Mouse (Mus musculus): ENCODE measurements at regions not wholly inside any gene's neighbourhood (a gene's known extent, or its start where the extent isn't known, plus 50 kb on each side); places are given as distances from the start of the nearest gene placed in this dataset.

DNA sequence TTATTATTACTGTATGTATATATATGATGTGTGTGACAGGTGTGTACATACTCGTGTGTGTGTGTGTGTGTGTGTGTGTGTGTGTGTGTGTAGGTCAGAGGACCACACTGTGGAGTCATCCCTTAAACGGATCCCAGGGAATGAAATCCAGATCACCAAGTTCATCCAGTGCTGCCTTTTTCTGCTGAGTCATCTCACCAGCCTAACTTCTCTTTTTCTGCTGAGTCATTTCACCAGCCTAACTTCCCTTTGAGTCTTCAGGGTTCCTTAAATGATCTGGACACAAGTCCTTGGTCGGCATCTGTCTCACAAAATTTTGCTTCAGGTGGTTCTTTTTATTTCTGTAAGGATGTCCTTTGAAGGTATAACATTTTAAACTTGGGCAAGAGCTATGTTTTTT, 302.2 kb downstream of the 1810013L24Rik start:
- TF ChIP-seq EP300 (IDR thresholded peaks at IDR 0.05; ENCODE audit: insufficient read depth, low read depth, low read length) (no peak), POLR2A (IDR thresholded peaks at IDR 0.05; ENCODE audit: insufficient read depth, low read depth, low read length) (no peak), CTCF (IDR thresholded peaks at IDR 0.05) (no peak)
